Mouse (Mus musculus) CH12.LX (cell line): ENCODE results near the gene Ncor2. TPM values are rescaled to one million over a fixed set of nuclear protein-coding genes. Genes with fewer than 3 reads are reported as not detected.

ENCODE experiments used
- DNase-seq: peaks from one replicate; pipeline ENCODE4 v3.0.0-alpha.2; 2013; ENCODE audit errors: extremely low read depth
- H3K27ac ChIP-seq: 2 replicates; pipeline ENCODE4 v1.5.1; 2012; ENCODE audit warnings: low read depth, mild to moderate bottlenecking, control low read depth, moderate library complexity; ENCODE audit not compliant: insufficient read depth
- H3K27me3 ChIP-seq: replicated peaks from 2 replicates; pipeline ENCODE3; 2012; ENCODE audit warnings: inconsistent platforms
- H3K36me3 ChIP-seq, 2 experiments: replicated peaks in 1 of 2; 2 replicates each; pipeline versions ENCODE3 to v1.6.1; 2012; ENCODE audit warnings: inconsistent platforms in 1 of 2, low read length in 1 of 2, mild to moderate bottlenecking in 1 of 2, mixed read lengths in 1 of 2, moderate library complexity in 1 of 2; ENCODE audit not compliant: control insufficient read depth in 1 of 2, insufficient read depth in 1 of 2
- H3K4me1 ChIP-seq, 2 experiments: 2 replicates each; pipeline ENCODE4 v1.6.1; 2012; ENCODE audit warnings: inconsistent platforms in 1 of 2, moderate library complexity in 1 of 2; ENCODE audit not compliant: insufficient read depth in 2 of 2, control insufficient read depth in 1 of 2
- H3K4me2 ChIP-seq: 2 replicates; pipeline ENCODE4 v1.6.1; 2012; ENCODE audit warnings: low read depth, mild to moderate bottlenecking, control low read depth; ENCODE audit not compliant: poor library complexity, insufficient read depth, severe bottlenecking
- H3K4me3 ChIP-seq, 3 experiments: fragments of 150-350 bp in 1 of 3; sonication (generic) in 1 of 3; replicated peaks in 1 of 3; 2 replicates each; pipeline versions ENCODE3 to v1.5.1; 2011 to 2012; ENCODE audit warnings: low read depth in 2 of 3, low read length in 2 of 3, mild to moderate bottlenecking in 2 of 3, moderate library complexity in 2 of 3, control low read depth in 1 of 3, improper control_type of control experiment in 1 of 3, inconsistent platforms in 1 of 3, mixed read lengths in 1 of 3; ENCODE audit not compliant: poor library complexity in 1 of 3
- H3K79me2 ChIP-seq: replicated peaks from 2 replicates; pipeline ENCODE4 v1.6.1; 2012; ENCODE audit warnings: mild to moderate bottlenecking, moderate library complexity; ENCODE audit not compliant: control insufficient read depth, poor library complexity, insufficient read depth, severe bottlenecking; ENCODE audit errors: extremely low read depth
- H3K9ac ChIP-seq: 2 replicates; pipeline ENCODE4 v1.6.1; 2012; ENCODE audit warnings: low read depth, mild to moderate bottlenecking, control low read depth, moderate library complexity; ENCODE audit not compliant: insufficient read depth
- H3K9me3 ChIP-seq: replicated peaks from 2 replicates; pipeline ENCODE3; 2012; ENCODE audit warnings: low read length, inconsistent platforms, mixed read lengths
- BHLHE40 ChIP-seq: IDR thresholded peaks from 2 replicates; pipeline ENCODE4 v1.6.1; 2011; ENCODE audit warnings: mild to moderate bottlenecking, low read depth, low read length, improper control_type of control experiment
- E2F4 ChIP-seq: IDR thresholded peaks from 2 replicates; pipeline ENCODE4 v1.6.1; 2011; ENCODE audit warnings: low read depth, low read length, improper control_type of control experiment; ENCODE audit not compliant: insufficient replicate concordance
- EP300 ChIP-seq: IDR thresholded peaks from 2 replicates; pipeline ENCODE4 v1.6.1; 2011; ENCODE audit warnings: low read length, improper control_type of control experiment
- ETS1 ChIP-seq: conservative IDR thresholded peaks from 2 replicates; pipeline ENCODE4 v1.6.1; 2012; ENCODE audit warnings: low read depth, mild to moderate bottlenecking, inconsistent platforms, low read length, improper control_type of control experiment, moderate library complexity
- KAT2A ChIP-seq: IDR thresholded peaks from 2 replicates; pipeline ENCODE4 v1.6.1; 2012; ENCODE audit warnings: low read length, improper control_type of control experiment, inconsistent platforms; ENCODE audit not compliant: insufficient replicate concordance
- MAX ChIP-seq: IDR thresholded peaks from 2 replicates; pipeline ENCODE4 v1.6.1; 2011; ENCODE audit warnings: low read length, improper control_type of control experiment
- MAZ ChIP-seq: IDR thresholded peaks from 2 replicates; pipeline ENCODE4 v1.6.1; 2012; ENCODE audit warnings: low read depth, mild to moderate bottlenecking, inconsistent platforms, low read length, improper control_type of control experiment, moderate library complexity
- MXI1 ChIP-seq: IDR thresholded peaks from 2 replicates; pipeline ENCODE4 v1.6.1; 2011; ENCODE audit warnings: mild to moderate bottlenecking, low read depth, low read length, improper control_type of control experiment
- MYC ChIP-seq: IDR thresholded peaks from 2 replicates; pipeline ENCODE4 v1.6.1; 2011; ENCODE audit warnings: low read depth, mild to moderate bottlenecking, improper control_type of control experiment, low read length
- NELFE ChIP-seq: IDR thresholded peaks from 2 replicates; pipeline ENCODE4 v1.6.1; 2011; ENCODE audit warnings: low read depth, low read length, improper control_type of control experiment
- PAX5 ChIP-seq: IDR thresholded peaks from 2 replicates; pipeline ENCODE4 v1.6.1; 2012; ENCODE audit warnings: low read length, inconsistent platforms, mixed read lengths
- RAD21 ChIP-seq: IDR thresholded peaks from 2 replicates; pipeline ENCODE4 v1.6.1; 2011; ENCODE audit warnings: low read depth, mild to moderate bottlenecking, low read length, improper control_type of control experiment, moderate library complexity
- RCOR1 ChIP-seq: conservative IDR thresholded peaks from 2 replicates; pipeline ENCODE4 v1.6.1; 2012; ENCODE audit warnings: low read depth, mild to moderate bottlenecking, inconsistent platforms, low read length, improper control_type of control experiment
- TCF12 ChIP-seq: IDR thresholded peaks from 2 replicates; pipeline ENCODE4 v1.6.1; 2014; ENCODE audit warnings: low read depth, mild to moderate bottlenecking, inconsistent platforms, low read length, improper control_type of control experiment
- UBTF ChIP-seq: IDR thresholded peaks from 2 replicates; pipeline ENCODE4 v1.6.1; 2012; ENCODE audit warnings: low read depth, mild to moderate bottlenecking, inconsistent platforms, low read length, improper control_type of control experiment, moderate library complexity
- USF1 ChIP-seq: IDR thresholded peaks from 2 replicates; pipeline ENCODE4 v1.6.1; 2014; ENCODE audit warnings: low read depth, mild to moderate bottlenecking, inconsistent platforms, low read length, improper control_type of control experiment
- USF2 ChIP-seq: conservative IDR thresholded peaks from 2 replicates; pipeline ENCODE4 v1.6.1; 2011; ENCODE audit warnings: low read depth, low read length, improper control_type of control experiment
- ZC3H11A ChIP-seq: IDR thresholded peaks from 2 replicates; pipeline ENCODE4 v1.6.1; 2012; ENCODE audit warnings: low read depth, mild to moderate bottlenecking, inconsistent platforms, low read length, improper control_type of control experiment
- ZKSCAN1 ChIP-seq: IDR thresholded peaks from 2 replicates; pipeline ENCODE4 v1.6.1; 2012; ENCODE audit warnings: low read depth, inconsistent platforms, low read length, improper control_type of control experiment, borderline replicate concordance
- ZNF384 ChIP-seq: IDR thresholded peaks from 2 replicates; pipeline ENCODE4 v1.6.1; 2012; ENCODE audit warnings: low read depth, low read length, improper control_type of control experiment, inconsistent platforms
- dilution Hi-C: fragments of 300-500 bp; cut with MboI; formaldehyde crosslinking; loops from 2 replicates; pipeline ENCODE4 v1.14.3; 2020; ENCODE audit warnings: low sequenced_read_pairs; ENCODE audit not compliant: extremely low pct_unique_long_range_greater_than_20kb, extremely low pct_ligation_motif_present
- in situ Hi-C: fragments of 300-500 bp; cut with MboI; formaldehyde crosslinking; loops from 3 replicates; pipeline ENCODE4 v1.14.3; 2019; ENCODE audit warnings: low sequenced_read_pairs, low pct_ligation_motif_present, low pct_unique_long_range_greater_than_20kb, mixed read lengths
- polyA plus RNA-seq: library from polyadenylated mRNA; unstranded; fragments of >175 nt; gene quantifications from 2 replicates; pipeline ENCODE4 v1.2.1, GENCODE M21; 2012; ENCODE audit warnings: low read depth; ENCODE audit not compliant: insufficient read length
- total RNA-seq, 2 experiments: library from RNA; depleted of rRNA; stranded (reverse); fragments of 300-350 nt in 1 of 2; fragments of >200 nt in 1 of 2; gene quantifications; 2 replicates each; pipeline ENCODE4 v1.2.3; 2012 to 2014

Ncor2 gene
- total and polyA plus RNA-seq, 3 experiments = 3.9 to 44.7 (median 10.8) TPM

DNA sequence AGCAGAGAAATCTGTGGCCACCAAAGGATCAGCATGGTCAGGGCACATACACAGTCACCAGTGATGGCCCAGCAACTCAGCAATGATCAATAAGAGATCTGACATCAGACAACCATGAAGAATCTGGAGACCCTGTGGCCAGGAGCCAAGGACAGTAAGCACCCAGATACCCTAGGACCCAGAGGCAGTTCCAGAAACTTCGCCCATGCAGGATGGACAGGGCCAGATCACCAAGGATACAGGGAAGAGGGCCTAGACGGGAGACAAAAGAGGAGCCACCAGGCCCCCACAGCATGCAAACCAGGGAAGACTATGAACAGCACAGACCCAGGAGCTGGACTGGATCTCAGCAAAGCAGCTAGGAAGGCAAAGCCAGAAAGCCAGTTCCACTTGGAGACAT, 47.0 kb downstream of the Ncor2 start:
- H3K4me3 ChIP-seq = no peak overlapping the region

DNA sequence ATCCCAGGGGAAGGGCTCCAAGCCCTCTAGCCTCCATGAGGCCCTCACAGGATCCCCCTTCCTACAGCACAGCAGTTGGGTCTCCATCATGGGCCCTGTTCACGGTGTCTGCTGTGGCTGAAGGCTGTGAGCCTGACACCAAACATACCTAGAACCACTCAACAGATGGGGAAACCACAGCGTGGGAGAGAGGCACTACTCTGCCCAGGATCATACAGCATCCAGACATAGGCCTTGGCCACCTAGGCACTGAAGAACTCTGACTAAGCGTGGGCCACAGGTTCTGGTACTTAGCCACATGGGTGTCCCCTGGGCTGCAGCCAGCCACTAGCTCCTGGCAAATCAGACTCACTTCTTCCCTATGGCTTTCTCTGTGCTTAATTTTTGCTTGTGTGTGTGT, 48.6 kb downstream of the Ncor2 start:
- Histone ChIP-seq H3K79me2 (peaks cover 4% of the 10 kb centered on the region; the same call in 1 of the 2 replicates), H3K4me3 (no peak overlapping the region), H3K9me3 (no peaks in the 10 kb centered on the region), H3K36me3 (peaks cover 0 to 41% of the 10 kb centered on the region in 2 experiments), H3K4me2 (no peak overlapping the region), H3K27ac (no peak overlapping the region), H3K9ac (no peak overlapping the region), H3K27me3 (no peaks in the 10 kb centered on the region), H3K4me1 (peaks cover 22 to 95% of the 10 kb centered on the region in 2 experiments)
- DNase-seq = no peak
- dilution Hi-C loops (no loop called here), in situ Hi-C loops (no loop called here)
- TF ChIP-seq USF1 = no peak
- no peak for TF ChIP-seq MAZ
- TF ChIP-seq KAT2A = no peak
- no peak for TF ChIP-seq MXI1
- no peak for TF ChIP-seq RAD21
- TF ChIP-seq RCOR1 = no peak
- no peak for TF ChIP-seq EP300
- TF ChIP-seq ZC3H11A = no peak
- no peak for TF ChIP-seq MAX
- TF ChIP-seq BHLHE40 = no peak
- TF ChIP-seq E2F4 = no peak
- no peak for TF ChIP-seq ETS1
- TF ChIP-seq USF2 = no peak

More for the DNA sequence above, 47.0 kb downstream of the Ncor2 start:
- dilution Hi-C loops = no loop called here
- in situ Hi-C loops = no loop called here
- Histone ChIP-seq H3K36me3 (peaks cover 0 to 43% of the 10 kb centered on the region in 2 experiments), H3K27me3 (no peaks in the 10 kb centered on the region), H3K27ac (no peak overlapping the region), H3K9me3 (no peaks in the 10 kb centered on the region), H3K4me1 (peaks cover 18 to 89% of the 10 kb centered on the region in 2 experiments)
- no peak for TF ChIP-seq RCOR1
- TF ChIP-seq TCF12 = no peak
- TF ChIP-seq UBTF = no peak
- no peak for TF ChIP-seq ZNF384
- no peak for TF ChIP-seq ETS1
- no peak for TF ChIP-seq MYC
- no peak for TF ChIP-seq E2F4
- TF ChIP-seq MXI1 = no peak
- TF ChIP-seq EP300 = no peak
- no peak for TF ChIP-seq ZKSCAN1
- TF ChIP-seq ZC3H11A = no peak
- no peak for TF ChIP-seq PAX5
- no peak for TF ChIP-seq USF1
- TF ChIP-seq NELFE = no peak
- TF ChIP-seq, all 38 proteins: peak for 0
- H3K79me2 ChIP-seq = peaks cover 3% of the 10 kb centered on the region; the same call in 1 of the 2 replicates
- H3K9ac ChIP-seq = no peak overlapping the region
- H3K4me2 ChIP-seq = no peak overlapping the region
- DNase-seq = no peak
